ENCODE assay signal across 8 mouse cellular contexts in genomic region chr11:88481602-88482161, GRCm38 (mm10).
DNase-seq lines count a peak whose midpoint lies in the region; ATAC-seq and TF ChIP-seq lines count a peak whose summit lies in the region.

No protein-coding gene starts in this region.

- peak; percentile 44 for DNase-seq in limb, embryonic 11.5 days (ENCODE audit: low spot score)
- no peak for DNase-seq in limb, embryonic 10.5 days (ENCODE audit: low spot score)
- peak; percentile 72 for DNase-seq in embryo, embryonic 10 days (ENCODE audit: low spot score)
- DNase-seq in hindbrain, embryonic 14.5 days (ENCODE audit: low spot score) = peak; percentile 69
- peak; percentile 91 for DNase-seq in midbrain, postnatal 0 days (ENCODE audit: low spot score)
- no peak for DNase-seq in spleen, adult 18-20 months
- no peak for DNase-seq in spleen, postnatal 36 days (ENCODE audit: low spot score in 2 of 2)

- WGBS in limb, embryonic 11.5 days = 70% methylated on average over 7 of the region's 7 CpGs
- 77% methylated on average over 7 of the region's 7 CpGs for WGBS in limb, embryonic 10.5 days
- 12% methylated on average over 7 of the region's 7 CpGs for WGBS in hindbrain, embryonic 14.5 days
- WGBS in midbrain, postnatal 0 days = 18% methylated on average over 7 of the region's 7 CpGs

- ATAC-seq in limb, embryonic 11.5 days (ENCODE audit: insufficient number of reproducible peaks, low FRiP score, low TSS enrichment, low read depth) = peak; percentile 31; the same call in 1 of the 2 replicates
- ATAC-seq in hindbrain, embryonic 14.5 days (ENCODE audit: low FRiP score) = peak; percentile 85
- peak; percentile 70 for ATAC-seq in midbrain, postnatal 0 days (ENCODE audit: low FRiP score)
- ATAC-seq in megakaryocyte, adult 5-6 weeks (ENCODE audit: poor library complexity, severe bottlenecking) = no peak

- H3K27me3 ChIP-seq in limb, embryonic 11.5 days (ENCODE audit: control insufficient read depth, insufficient read depth, low read length) = no peaks in the 10 kb centered on the region
- no peaks in the 10 kb centered on the region for H3K27me3 ChIP-seq in limb, embryonic 10.5 days (ENCODE audit: low read depth, poor library complexity, severe bottlenecking)
- H3K27me3 ChIP-seq in hindbrain, embryonic 14.5 days (ENCODE audit: control insufficient read depth, insufficient read depth, low read length) = no peaks in the 10 kb centered on the region
- H3K27me3 ChIP-seq in midbrain, postnatal 0 days (ENCODE audit: insufficient read depth, low read length) = no peaks in the 10 kb centered on the region

- peaks cover 34% of the 10 kb centered on the region for H3K4me1 ChIP-seq in limb, embryonic 11.5 days (ENCODE audit: control insufficient read depth, insufficient read depth, low read length)
- peaks cover 42% of the 10 kb centered on the region for H3K4me1 ChIP-seq in limb, embryonic 10.5 days
- H3K4me1 ChIP-seq in hindbrain, embryonic 14.5 days (replicated peaks; ENCODE audit: control insufficient read depth, insufficient read depth, low read length) = peaks cover 76% of the 10 kb centered on the region
- peaks cover 34% of the 10 kb centered on the region for H3K4me1 ChIP-seq in midbrain, postnatal 0 days (ENCODE audit: insufficient read depth, low read length)

- no peak overlapping the region; the same call in 1 of the 2 replicates for H3K27ac ChIP-seq in limb, embryonic 11.5 days (replicated peaks; ENCODE audit: low read depth, low read length)
- no peak overlapping the region for H3K27ac ChIP-seq in limb, embryonic 10.5 days
- H3K27ac ChIP-seq in hindbrain, embryonic 14.5 days = peak overlapping the region; percentile 89
- peak overlapping the region; percentile 68 for H3K27ac ChIP-seq in midbrain, postnatal 0 days (ENCODE audit: low read depth, low read length)

- TF ChIP-seq CTCF in midbrain, postnatal 0 days (IDR thresholded peaks at IDR 0.05) = no peak

- H3K9ac ChIP-seq in limb, embryonic 11.5 days (ENCODE audit: low read length) = no peak overlapping the region
- H3K9ac ChIP-seq in hindbrain, embryonic 14.5 days = peak overlapping the region; percentile 45; the same call in 1 of the 2 replicates
- H3K9ac ChIP-seq in midbrain, postnatal 0 days (replicated peaks; ENCODE audit: low read length, poor library complexity, severe bottlenecking) = 0 out of 2 replicates have a peak overlapping the region, but pooled peaks have one; percentile 14

- H3K9me3 ChIP-seq in limb, embryonic 11.5 days (ENCODE audit: control insufficient read depth, low read length) = no peaks in the 10 kb centered on the region
- no peaks in the 10 kb centered on the region for H3K9me3 ChIP-seq in limb, embryonic 10.5 days (replicated peaks)
- no peaks in the 10 kb centered on the region for H3K9me3 ChIP-seq in hindbrain, embryonic 14.5 days (ENCODE audit: control insufficient read depth, low read length)
- H3K9me3 ChIP-seq in midbrain, postnatal 0 days (ENCODE audit: low read length) = no peaks in the 10 kb centered on the region

- H3K4me2 ChIP-seq in limb, embryonic 11.5 days (ENCODE audit: low read depth, severe bottlenecking) = no peak overlapping the region
- H3K4me2 ChIP-seq in hindbrain, embryonic 14.5 days (replicated peaks) = peak overlapping the region; percentile 26
- no peak overlapping the region for H3K4me2 ChIP-seq in midbrain, postnatal 0 days (ENCODE audit: low read depth, low read length, poor library complexity, severe bottlenecking)

- no peaks in the 10 kb centered on the region for H3K36me3 ChIP-seq in limb, embryonic 11.5 days (ENCODE audit: control insufficient read depth, insufficient read depth, low read length)
- H3K36me3 ChIP-seq in limb, embryonic 10.5 days = peaks cover 36% of the 10 kb centered on the region
- H3K36me3 ChIP-seq in hindbrain, embryonic 14.5 days (replicated peaks; ENCODE audit: control insufficient read depth, insufficient read depth) = no peaks in the 10 kb centered on the region
- no peaks in the 10 kb centered on the region for H3K36me3 ChIP-seq in midbrain, postnatal 0 days (ENCODE audit: insufficient read depth, low read length)

- H3K4me3 ChIP-seq in limb, embryonic 11.5 days (ENCODE audit: low read depth, low read length) = no peak overlapping the region
- H3K4me3 ChIP-seq in limb, embryonic 10.5 days = no peak overlapping the region
- H3K4me3 ChIP-seq in hindbrain, embryonic 14.5 days (replicated peaks; ENCODE audit: low read length) = no peak overlapping the region
- H3K4me3 ChIP-seq in midbrain, postnatal 0 days (ENCODE audit: low read depth, low read length) = no peak overlapping the region

Comparison
In these comparisons a context has a peak if more than half of its experiments do, and no peak if none do; other contexts are left out.
1. DNase-seq: peak in limb, embryonic 11.5 days (single experiment), embryo, embryonic 10 days (single experiment), hindbrain, embryonic 14.5 days (single experiment) and midbrain, postnatal 0 days (single experiment); none in limb, embryonic 10.5 days (single experiment), spleen, adult 18-20 months (0 of 2) and spleen, postnatal 36 days (0 of 2).
2. H3K27ac ChIP-seq: peak in hindbrain, embryonic 14.5 days (single experiment) and midbrain, postnatal 0 days (single experiment); none in limb, embryonic 11.5 days (single experiment) and limb, embryonic 10.5 days (single experiment).